Mouse (Mus musculus) right cerebral cortex, adult 2 months (tissue): Measurements from ENCODE around the gene Rnf126.

ENCODE experiments used
- DNase-seq, 2 experiments: peaks; one replicate each; pipeline ENCODE4 v3.0.0; 2021 to 2022; ENCODE audit warnings: low spot score in 2 of 2

Rnf126 gene

DNA sequence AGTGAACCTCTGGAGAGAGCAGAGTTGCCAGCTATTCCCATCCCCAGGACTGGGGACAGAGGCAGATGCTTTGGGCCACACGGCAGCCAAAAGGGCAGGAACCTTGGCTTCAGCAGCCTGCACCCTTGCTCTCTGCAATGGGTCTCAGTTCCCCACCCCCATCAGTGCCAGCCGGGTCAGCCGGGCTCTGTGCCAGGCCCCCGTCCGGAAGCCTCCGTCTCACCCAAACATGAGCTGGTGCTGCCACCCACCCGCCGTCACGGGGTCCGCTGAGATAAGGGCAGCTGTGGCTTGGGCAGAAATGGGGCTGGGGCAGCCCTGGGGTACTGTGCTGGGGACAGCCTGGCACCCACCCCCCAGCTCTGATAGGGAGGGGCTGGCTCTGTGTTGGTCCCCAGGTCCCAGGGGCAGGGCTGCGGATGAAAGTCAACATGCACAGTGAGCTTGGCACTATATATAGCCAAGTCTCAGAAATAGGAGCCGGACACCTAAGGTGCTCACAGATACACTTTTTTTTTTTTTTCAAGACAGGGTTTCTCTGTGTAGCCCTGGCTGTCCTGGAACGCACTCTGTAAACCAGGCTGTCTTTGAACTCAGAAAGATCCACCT lies 37.3 kb downstream of the Rnf126 start:
- no peak for DNase-seq

DNA sequence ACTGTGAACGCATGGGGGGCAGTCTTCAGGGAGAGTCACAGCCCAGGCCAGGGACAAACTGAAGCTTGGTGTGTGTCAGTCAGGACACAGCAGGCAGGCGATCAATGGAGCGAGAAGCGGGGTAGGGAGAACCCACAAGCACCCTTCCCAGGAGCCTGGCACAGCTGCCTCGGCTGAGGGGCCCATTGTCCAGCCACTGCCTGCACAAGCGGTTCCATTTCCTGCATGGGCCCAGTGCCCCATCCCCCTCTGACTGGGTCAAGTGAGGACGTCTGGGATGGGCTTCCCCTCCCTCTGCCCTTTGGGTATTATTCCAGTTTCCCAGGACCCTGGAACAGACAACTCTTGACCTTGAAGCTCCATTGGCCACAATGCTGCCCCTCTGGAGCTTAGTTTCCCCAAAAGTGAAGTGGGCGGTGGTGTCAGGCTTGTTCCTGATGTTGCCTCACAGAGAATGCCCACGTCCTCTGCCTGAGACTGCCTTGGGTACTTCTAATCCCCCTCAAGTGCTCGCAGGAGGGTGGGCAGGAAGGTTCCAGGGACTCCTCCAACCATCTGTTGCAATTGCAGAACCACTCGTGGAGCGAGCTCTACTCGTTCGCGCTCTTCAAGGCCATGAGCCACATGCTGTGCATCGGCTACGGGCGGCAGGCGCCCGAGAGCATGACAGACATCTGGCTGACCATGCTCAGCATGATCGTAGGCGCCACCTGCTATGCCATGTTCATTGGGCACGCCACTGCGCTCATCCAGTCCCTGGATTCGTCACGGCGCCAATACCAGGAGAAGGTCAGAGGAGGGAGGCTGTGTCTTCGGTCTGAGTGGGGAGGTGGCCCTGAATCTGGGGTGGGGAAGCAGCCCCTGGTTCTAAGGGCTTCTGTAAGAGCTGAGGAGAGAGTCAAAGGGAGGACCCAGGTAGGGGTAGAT lies 38.2 kb downstream of the Rnf126 start:
- DNase-seq, result peak; percentile 52 to 67

DNA sequence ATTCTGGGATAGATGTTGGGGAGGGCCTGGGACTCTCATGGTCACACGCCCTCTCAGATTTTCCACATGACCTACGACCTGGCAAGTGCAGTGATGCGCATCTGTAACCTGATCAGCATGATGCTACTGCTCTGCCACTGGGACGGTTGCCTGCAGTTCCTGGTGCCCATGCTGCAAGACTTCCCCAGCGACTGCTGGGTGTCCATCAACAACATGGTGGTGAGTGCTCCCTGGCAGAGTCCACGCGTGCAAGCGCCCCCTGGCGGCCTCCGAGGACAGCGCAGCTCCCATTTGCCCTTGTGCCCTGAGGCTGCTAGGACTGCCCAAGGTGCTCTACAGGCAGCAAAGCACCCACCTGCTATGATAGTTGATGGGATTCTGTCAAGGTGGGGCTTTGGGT lies 40.7 kb downstream of the Rnf126 start:
- DNase-seq, result no peak

DNA sequence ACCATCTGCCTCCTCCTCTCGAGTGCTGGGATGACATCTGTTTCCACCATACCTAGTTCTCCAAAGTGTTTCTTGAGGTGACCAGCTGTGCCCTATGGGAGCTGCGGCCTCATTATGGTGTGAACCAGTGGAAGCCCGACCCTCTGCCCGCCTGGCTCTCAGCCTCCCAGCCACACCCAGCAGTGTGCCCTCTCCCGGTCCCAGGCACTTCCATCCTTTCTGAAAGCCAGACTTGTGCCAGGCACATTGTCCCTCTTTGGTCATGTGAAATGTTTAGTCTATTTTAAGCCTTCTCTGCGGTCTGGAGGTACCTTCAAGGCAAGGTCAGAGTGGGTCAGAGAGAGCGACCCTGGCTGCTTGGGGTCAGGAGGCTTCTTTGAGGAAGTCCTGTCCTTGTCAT lies 43.1 kb downstream of the Rnf126 start:
- DNase-seq, result no peak

DNA sequence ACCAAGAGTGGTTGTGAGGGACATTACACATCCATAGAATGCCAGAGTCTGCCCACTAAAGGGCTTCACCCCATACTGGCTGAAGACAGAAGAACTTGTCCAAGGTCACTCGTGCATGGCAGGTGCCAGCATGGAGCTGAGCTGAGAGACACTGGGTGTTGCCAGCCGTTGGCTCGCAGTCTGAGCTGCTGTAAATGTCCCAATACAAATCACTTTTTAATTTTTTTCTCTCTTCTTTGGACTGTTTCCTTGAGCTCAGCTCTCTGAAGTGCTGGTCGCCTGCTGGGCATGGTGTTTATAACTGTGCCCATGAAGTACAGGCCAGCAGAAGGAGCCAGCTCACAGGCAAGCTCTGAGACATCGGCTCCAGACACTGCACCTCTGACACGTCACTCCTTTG lies 43.7 kb downstream of the Rnf126 start:
- DNase-seq, result no peak

DNA sequence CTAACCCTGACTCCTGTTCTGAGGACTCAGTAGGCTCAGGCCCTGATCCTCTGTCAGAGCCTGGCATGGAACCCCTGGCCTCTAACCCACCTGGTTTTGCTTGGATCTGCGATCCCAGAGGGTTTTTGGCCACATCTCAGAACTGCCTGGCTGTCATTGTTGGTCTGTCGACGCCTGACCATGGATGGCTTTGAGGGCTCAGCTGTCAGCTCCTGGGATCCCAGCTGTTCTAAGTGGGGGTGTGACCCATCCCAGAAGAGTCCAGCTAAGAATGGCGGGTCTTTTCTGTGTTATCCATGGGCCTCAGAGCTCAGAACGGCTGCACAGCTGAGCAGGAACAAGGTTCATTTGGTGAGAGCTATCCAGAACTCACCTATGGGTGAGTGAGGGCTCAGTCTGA lies 45.7 kb downstream of the Rnf126 start:
- DNase-seq, result no peak

DNA sequence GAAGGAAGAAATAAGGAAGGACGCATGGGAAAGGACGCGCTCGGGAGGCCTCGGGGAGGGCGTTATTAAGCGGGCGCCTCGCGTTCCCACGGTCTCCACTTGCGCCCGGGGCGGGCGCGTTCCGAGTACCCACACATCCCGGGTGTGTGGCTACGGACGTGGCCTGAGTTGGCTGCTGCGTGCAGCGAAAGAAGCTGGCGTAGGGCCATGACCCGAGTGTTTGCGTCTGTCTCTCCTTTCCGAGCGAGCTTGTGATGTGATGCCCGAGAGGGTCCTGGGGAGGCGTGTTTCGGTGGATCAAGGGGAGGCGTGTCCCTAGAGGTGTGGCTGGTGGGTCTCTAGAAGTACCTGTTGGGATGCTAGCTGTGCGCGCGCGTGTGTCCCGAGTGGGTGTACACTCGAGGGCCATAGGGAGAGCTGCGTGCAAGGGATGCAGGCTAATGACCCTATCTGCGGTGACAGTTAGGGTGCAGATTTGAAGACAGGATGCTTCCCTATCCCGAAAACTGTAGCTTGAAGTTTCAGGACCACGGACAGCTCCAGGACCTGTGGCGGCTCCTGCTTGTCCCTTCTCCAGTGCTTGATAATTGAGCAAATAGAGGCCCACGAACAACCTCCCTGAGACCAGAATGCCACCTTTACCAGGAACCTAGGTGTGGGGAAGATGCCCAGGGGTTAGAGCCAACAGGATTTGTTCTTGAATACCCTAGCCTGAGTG lies 49.0 kb downstream of the Rnf126 start:
- DNase-seq, result no peak

DNA sequence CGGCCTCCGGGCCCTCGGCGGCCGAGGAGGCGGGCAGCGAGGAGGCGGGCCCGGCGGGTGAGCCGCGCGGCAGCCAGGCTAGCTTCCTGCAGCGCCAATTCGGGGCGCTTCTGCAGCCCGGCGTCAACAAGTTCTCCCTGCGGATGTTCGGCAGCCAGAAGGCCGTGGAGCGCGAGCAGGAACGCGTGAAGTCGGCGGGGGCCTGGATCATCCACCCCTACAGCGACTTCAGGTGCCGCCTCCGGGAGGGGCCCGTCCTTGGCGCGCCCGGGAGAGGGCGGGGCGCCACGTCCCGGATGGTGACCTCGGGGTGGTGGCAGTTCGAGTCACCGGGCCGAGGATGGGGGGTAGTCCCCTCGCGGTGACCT lies 49.8 kb downstream of the Rnf126 start:
- peak; percentile 51 to 52 for DNase-seq

DNA sequence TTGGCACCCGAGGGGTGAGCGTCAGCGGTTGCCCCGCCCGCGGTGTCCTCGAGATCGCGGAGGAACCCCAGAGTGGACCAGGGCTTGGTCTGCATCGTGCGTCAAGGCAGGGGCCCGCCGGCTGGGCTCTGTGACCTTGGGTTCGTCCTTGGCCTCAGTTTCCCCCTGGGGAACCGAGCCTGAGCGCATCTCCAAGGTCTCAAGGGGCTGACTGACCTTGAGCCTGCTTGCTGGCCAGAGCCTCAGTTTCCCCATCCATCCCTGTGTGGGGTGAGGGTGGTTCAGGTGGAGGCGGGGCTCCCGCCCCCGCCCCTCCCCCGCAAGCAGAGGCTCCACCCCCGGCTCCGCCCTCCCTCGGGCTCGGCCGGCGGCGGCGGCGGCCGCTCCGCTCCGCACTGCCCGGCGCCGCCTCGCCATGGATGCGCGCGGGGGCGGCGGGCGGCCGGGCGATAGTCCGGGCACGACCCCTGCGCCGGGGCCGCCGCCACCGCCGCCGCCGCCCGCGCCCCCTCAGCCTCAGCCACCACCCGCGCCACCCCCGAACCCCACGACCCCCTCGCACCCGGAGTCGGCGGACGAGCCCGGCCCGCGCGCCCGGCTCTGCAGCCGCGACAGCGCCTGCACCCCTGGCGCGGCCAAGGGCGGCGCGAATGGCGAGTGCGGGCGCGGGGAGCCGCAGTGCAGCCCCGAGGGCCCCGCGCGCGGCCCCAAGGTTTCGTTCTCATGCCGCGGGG lies 50.3 kb downstream of the Rnf126 start, which contains the start of gene Hcn2:
Gene Hcn2 (plus strand): TSS at position 381 of the 734 bp plus-strand sequence.
- DNase-seq, result no peak

DNA sequence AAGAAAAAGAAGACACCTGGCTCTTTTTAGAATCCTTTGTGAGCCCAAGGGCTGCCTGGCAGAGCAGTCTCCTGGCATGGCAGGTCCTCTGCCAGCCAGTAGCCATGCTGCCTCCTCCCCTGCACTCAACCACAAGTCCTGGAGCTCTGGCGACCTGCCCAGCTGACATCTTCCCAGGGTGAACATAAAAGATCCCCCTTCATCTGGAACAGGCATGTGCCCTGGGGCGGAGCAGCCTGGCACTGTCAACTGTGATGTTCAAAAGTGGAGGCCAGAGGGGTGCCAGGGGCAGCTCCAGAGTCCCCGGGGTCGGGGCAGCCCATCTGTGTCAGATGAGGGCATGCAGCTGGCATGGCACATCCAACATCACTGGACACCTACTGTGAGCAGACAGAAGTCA lies 51.8 kb downstream of the Rnf126 start:
- DNase-seq, result no peak

DNA sequence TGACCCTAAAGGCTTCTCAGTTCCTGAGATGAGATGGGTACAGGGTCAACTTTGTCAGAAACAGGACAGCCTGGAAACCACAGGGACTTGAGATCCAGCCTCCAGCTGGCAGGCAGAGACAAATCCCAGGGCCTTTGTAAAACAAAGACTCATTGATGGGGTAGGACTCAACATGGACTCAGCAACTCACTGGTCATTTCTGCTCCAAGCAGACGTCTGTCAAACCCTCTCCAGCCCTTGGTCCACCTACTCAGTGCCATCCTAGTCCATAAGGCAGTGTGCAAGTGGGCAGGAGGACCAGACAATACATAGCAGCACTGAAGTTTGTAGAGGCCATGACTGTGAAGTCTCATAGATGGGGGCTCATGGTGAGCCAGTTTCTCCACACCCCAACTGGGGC lies 53.6 kb downstream of the Rnf126 start:
- no peak for DNase-seq

DNA sequence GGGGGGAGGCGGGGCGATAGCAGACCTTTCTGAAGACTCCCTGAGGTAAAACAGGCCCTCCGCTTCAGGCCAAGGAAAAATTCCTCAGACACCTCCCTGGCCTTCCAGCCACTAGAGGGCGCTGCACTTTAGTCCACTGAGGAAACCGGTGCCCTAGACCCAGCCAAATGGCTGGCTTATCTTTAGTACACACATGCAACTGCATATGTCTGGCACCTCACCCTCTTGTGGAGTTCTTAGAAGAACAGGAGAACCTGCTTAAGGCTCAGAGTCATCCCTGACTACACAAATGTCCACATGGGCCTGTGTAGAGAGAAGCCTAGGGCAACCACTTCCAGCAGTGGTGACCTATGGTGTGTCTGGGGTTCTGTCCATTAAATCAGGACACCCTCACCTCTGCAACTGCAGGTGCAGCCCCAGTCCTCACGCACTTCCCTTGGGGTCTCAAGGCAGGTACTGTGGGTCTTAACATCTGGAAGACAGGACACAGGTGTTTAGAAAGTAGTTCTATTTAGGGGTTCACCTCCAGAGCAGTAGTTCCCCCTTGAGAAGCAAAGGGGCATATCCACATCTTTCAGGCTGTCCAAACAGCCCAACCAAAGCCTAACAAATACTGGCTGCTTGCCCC lies 54.1 kb downstream of the Rnf126 start:
- DNase-seq, result peak; percentile 79 to 85

DNA sequence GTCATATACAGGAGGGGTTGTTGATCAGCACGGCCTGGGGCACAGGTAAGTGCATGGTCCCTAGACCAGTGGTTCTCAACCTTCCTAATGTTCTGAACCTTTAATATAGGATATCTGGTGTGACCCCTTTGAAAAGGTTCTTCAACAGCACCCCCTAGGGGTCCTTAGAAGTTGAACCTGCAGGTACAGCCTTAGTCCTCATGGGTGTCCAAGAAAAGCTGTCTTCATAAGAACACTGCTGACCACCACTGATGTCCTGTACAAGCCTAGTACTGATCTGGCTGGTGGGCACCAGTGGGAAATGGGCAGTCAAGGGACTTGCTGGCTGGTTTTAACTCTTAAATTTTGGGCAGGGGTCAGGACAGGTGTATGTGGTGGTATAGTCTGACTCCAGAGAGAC lies 54.7 kb downstream of the Rnf126 start:
- DNase-seq, result no peak

DNA sequence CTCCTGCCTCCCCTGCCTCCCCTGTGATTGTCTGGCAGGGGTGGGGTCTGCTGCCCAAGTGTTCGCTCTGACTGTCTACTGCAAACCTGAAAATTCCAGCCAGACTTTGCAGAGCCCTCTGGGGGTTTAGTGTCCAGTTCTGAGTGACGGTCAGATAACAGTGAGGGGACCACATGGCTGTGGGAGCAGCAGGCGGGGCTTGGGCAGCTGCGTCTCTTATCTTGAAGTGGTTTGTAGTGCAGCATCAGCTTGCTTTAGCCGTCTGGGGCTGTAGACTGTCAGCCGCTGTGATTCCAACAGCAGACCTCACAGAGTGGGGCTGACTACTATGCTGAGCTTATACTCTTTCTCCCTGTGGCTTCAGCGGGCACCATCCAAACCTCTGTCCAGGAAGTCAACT lies 57.4 kb downstream of the Rnf126 start:
- no peak for DNase-seq

DNA sequence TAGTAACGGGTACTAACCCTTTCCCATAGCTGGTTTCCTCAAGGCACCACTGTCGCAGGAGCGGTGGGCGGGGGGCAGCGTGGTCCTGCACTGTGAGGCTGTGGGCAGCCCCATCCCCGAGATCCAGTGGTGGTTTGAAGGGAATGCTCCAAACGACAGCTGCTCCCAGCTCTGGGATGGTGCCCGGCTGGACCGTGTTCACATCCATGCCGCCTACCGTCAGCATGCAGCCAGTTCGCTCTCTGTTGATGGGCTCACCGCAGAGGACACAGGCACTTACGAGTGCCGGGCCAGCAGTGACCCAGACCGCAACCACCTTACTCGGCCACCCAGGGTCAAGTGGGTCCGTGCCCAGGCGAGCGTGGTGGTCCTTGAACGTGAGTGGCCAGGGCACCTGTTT lies 58.1 kb downstream of the Rnf126 start:
- no peak for DNase-seq
